Mouse (Mus musculus) spleen, postnatal 10 days (tissue): ENCODE measurements at regions not wholly inside any gene's neighbourhood (a gene's known extent, or its start where the extent isn't known, plus 50 kb on each side); places are given as distances from the start of the nearest gene placed in this dataset.
A peak's percentile ranks its signal among the peaks of the same experiment; 100 is the strongest.

Experiments
- DNase-seq, 2 experiments: peaks; one replicate each; pipeline ENCODE4 v3.0.0; 2021 to 2022; ENCODE audit warnings: low spot score in 2 of 2

- no peak for DNase-seq
Measured at GRCm38 (mm10) chrX:12219474-12219873, 59.3 kb upstream of the Bcor start.

GRCm38 (mm10) chrX:12224314-12224713 lies 64.2 kb upstream of the Bcor start:
- no peak for DNase-seq

- no peak for DNase-seq
Measured at GRCm38 (mm10) chrX:12225116-12225891, 65.1 kb upstream of the Bcor start.

- DNase-seq, result no peak
Measured at GRCm38 (mm10) chrX:12225892-12226206, 65.7 kb upstream of the Bcor start.

GRCm38 (mm10) chrX:12240505-12241011 lies 80.4 kb upstream of the Bcor start:
- no peak for DNase-seq

DNA sequence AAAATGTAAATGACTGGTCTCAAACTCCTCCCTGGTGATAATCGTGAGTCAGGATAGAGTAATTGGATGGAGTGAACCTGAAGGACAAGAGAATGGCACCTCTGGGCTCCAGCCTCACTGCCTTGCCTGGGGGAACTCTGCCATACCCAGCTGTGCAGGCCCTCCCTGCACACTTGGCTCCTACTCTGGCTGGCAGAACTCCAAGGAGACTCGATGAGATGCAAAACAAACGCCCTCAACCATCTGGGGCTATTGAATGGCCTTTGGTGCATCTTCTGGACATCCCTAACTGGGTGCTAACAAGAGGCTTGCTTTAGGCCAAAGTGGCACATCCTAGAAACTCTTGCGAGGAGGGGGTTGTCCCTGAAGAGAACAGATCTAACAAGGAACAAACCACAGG lies 81.6 kb upstream of the Bcor start:
- no peak for DNase-seq

DNA sequence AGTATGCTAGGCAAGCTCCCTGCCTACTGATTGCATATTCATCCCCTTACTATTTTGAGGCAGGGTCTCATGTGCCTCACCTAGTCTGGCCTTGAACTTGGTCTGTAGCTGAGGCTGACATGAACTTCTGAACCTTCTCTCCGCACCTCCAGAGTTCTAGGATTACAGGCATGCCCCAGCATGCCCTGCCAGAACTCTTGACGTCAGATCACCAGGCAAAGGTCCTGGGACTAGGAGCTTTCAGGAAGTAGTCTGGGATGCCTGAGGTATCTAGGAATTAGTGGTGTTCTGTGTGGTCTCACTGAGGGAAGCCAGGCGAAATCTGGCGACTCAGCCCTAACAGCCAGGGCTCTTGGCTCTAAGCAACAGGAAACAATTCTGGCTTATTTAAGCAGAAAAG lies 88.9 kb upstream of the Bcor start:
- no peak for DNase-seq

DNA sequence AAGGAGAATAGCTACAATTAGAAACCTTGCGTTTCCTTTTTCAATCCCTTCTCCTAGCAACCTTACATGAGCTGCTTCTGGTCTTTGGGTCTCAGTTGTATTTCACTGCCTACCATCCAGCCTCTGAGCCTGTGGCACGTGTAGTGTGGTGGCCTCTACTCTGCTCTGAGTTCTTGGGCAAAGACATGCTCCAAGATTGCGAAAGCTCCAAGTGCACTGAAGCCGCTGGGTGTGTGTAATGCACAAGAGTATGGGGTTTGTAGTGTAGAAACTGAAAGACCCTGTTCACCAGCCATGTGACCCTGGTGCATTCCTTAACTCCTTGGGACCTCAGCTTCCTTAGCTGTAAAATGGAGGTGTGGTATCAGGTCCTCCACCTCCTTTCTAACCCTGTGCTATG lies 89.8 kb upstream of the Bcor start:
- DNase-seq, result no peak

DNA sequence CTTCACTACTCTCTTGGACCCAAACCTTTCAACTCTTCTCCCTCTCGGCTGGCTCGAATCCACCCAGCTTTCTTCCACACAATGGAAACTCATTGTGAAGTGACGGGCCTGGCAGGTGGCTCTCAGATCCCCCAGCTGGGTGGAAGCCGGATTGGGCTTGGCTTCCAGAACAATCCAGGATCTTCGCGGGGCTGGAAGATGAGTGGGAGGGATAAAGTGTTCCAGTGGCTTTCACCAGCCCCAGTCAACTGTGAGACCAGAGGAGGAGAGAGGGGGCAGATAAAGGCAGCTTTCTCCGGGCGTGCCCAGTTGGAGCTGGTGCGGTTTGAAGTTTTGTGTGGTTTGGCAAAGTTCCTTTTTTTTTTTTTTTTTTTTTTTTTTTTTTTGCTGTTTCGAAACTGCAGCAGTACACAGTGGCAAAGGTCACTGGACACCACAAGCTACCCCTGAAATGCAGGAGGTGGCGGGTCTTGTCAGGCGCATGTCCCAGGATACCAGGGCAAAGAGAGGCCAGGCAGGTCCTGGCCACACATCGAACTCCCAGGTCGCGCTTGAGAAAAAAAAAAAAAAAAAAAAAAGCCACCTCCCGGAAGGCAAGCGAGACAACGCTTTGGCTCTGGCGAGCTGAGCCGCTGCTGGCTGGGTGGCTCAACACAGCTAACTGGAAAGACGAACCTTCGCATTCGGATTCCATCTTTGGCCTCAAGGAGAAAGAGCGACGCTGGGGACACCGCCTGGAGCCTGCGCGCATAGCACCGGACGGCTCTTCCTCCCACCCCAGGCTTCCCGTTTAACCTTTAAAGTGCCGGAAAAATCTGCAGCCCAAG lies 91.9 kb upstream of the Bcor start:
- peak; percentile 20 to 61 for DNase-seq

- DNase-seq, result no peak
Measured at GRCm38 (mm10) chrX:12252680-12253021, 92.5 kb upstream of the Bcor start.

DNA sequence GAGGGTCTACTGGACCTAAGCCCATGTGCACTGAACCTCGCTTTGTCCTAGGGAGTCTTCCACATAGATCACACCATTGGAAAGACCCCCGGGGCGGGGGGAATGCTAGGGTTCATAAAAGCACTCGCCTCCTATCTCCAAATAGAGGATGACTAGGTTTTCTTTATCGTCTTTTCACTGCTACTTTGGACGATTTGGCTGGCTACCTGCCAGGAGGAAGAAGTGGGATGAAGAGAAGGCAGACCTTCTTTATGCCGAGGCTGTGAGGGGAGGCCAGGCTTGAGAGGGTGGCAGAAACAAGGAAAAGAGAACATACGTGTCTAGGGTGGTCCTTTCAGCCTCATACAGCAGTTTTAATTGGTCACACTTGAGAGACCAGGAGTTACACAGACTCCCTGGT lies 96.6 kb upstream of the Bcor start:
- no peak for DNase-seq

DNA sequence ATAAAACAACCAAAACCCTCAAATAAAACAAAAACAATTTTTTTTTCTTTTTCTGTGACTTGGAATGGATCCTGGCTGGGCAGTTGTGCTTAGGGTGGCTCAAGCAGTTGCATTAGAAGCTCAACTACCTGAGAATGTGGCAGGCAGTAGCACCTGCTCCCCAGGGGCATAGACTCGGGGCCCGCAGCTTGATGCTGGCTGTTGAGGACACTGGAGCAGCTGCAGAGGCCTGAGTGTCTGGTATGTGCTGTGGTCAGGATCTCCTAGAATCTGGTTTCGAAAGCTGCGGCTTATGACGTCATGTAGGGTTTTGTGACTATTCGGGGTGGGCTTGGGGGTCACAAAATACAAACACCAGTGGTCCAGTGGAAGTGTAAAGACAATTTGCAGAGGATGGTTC lies 103.7 kb upstream of the Bcor start:
- DNase-seq, result no peak

DNA sequence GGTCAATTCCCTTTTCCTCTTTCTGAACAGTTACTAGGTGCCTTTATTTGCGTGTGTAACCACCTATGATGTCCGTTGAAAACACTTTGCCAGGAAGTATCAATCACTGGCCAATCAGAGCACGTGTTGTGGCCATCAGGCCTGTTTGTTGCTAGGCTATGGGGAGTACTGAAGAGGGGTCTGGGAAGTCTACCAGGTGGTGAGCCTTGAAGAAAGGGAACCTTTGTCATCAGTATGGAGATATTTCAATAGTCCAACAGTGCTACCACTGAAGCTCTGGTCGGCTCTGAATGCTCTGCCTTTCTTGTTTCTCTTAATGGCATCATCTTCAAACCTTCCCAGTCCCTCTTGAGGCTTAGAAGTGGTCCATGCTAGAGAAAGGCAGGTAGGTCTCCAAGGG lies 124.6 kb upstream of the Bcor start:
- no peak for DNase-seq

- no peak for DNase-seq
Measured at GRCm38 (mm10) chrX:12285141-12285540, 125.0 kb upstream of the Bcor start.

- DNase-seq, result no peak
Measured at GRCm38 (mm10) chrX:12285976-12286909, 126.1 kb upstream of the Bcor start.

DNA sequence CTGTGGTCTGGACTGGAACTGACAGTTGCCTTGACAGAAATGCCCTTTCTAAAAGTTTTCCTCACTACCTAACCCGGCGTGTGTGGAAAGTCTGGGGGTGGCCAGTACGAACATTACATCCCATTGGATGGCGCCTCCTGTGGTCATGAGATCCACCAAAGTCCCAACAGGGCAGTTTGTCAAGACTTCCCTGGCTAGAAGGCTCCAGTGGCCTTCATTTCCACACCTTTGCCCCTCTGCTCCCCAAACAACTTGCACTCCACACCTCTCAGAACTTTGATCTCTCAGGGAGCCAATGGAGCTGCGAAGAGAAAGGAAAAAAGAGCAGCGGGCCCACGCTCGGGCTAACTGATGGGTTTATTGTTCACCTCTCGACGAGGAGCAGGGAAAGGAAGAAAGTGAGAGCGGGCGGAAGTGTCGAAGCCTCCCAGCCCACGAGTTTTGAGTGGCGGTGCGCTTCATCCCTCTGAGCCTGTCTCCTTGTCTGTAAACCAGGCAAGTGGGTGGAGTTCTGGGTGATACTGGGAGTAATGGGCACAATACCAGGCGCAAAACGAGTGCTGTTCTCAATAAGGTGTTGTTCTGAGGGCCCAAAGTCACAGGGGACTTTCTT lies 126.9 kb upstream of the Bcor start:
- no peak for DNase-seq

GRCm38 (mm10) chrX:12287656-12288561 lies 127.8 kb upstream of the Bcor start:
- no peak for DNase-seq

- no peak for DNase-seq
Measured at GRCm38 (mm10) chrX:12288562-12289117, 128.5 kb upstream of the Bcor start.

GRCm38 (mm10) chrX:12293146-12293545 lies 133.0 kb upstream of the Bcor start:
- DNase-seq, result no peak

- DNase-seq, result no peak
Measured at GRCm38 (mm10) chrX:12294452-12294851, 134.3 kb upstream of the Bcor start.
